Mouse (Mus musculus) ES-E14 (cell line): ENCODE measurements around the gene Fgfbp3.

Source experiments
- MAFK ChIP-seq: IDR thresholded peaks from 2 replicates; pipeline ENCODE4 v1.6.1; 2014; ENCODE audit warnings: mild to moderate bottlenecking, low read depth, low read length, inconsistent platforms; ENCODE audit not compliant: insufficient read depth
- ZC3H11A ChIP-seq: IDR thresholded peaks from 2 replicates; pipeline ENCODE4 v1.6.1; 2012; ENCODE audit warnings: low read depth, mild to moderate bottlenecking, inconsistent platforms, low read length, borderline replicate concordance

- TF ChIP-seq ZC3H11A (no peak), MAFK (no peak)
Measured at GRCm38 (mm10) chr19:36932097-36932496, 12.7 kb upstream of the Fgfbp3 start.
